Mouse (Mus musculus): ENCODE data around the gene Htra1. TPM values are rescaled to one million over a fixed set of nuclear protein-coding genes. Genes with fewer than 3 reads are reported as not detected.

The Htra1 gene
- polyA plus RNA-seq, 1 experiment, result 6.7 TPM

DNA sequence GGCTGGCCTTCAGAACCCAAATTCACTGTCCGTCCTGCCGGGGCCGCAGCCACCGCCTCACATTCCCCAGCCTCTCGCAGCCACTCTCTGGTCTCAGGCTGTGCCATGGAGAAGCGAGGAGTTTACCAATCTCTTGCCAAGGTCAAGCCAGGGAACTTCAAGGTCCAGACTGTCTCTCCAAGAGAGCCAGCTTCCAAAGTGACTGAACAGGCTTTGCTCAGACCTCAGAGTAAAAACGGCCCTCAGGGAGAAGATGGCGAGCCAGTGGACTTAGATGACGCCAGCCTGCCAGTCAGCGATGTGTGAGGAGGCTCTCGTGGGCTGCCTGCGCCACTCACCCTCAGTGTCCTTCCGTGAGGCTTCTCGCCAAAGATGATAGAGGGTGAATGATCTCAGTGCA lies 25.1 kb upstream of the Htra1 start:
- Histone ChIP-seq H3K27me3 (ENCODE audit: control insufficient read depth, insufficient read depth, low read length) (no peaks in the 10 kb centered on the region), H3K36me3 (ENCODE audit: control insufficient read depth, insufficient read depth, low read length) (no peaks in the 10 kb centered on the region), H3K27ac (ENCODE audit: control insufficient read depth, insufficient read depth, low read depth, low read length) (0 out of 2 replicates have a peak overlapping the region, but pooled peaks have one; percentile 19), H3K4me3 (ENCODE audit: control insufficient read depth, low read depth, low read length) (no peak overlapping the region), H3K4me1 (ENCODE audit: control insufficient read depth, insufficient read depth, low read length) (no peaks in the 10 kb centered on the region)
- TF ChIP-seq POLR2A (IDR thresholded peaks at IDR 0.05; ENCODE audit: control insufficient read depth, low read depth, low read length) (no peak), CTCF (IDR thresholded peaks at IDR 0.05; ENCODE audit: control insufficient read depth, insufficient read depth, insufficient replicate concordance, low read depth, low read length) (no peak)

DNA sequence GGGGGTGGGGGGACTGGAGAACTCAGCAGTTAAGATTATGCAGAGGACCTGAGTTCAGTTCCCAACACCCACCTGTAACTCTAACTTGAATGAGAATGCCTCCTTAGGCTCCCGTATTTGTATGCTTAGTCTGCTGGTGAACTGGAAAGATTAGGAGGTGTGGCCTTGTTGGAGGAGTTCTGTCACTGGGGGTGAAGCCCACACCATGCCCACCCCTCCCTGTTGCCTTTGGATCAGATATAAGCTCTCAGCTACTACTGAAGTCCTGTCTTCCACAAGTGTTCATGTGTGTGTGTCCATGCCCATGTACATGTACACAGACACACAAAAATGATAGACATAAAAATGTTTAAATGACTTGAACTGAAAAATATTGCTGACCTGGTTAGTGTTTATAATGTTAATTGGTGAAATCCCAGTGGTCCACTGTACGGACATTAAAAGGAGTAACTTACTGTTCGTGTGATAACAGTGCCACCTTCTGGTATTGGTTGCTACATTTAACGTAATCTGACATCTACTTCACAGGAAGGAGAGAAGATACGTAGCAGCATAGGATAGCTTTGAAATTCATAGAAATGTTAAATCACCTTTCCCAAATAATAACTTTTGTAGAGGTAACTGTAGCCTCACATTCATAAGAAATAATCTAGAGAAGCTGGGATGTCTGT lies 21.1 kb upstream of the Htra1 start:
- peak; percentile 3; the same call in 1 of the 2 replicates for TF ChIP-seq CTCF (IDR thresholded peaks at IDR 0.05; ENCODE audit: control insufficient read depth, insufficient read depth, insufficient replicate concordance, low read depth, low read length)
- no peak for TF ChIP-seq POLR2A (IDR thresholded peaks at IDR 0.05; ENCODE audit: control insufficient read depth, low read depth, low read length)
- H3K36me3 ChIP-seq (ENCODE audit: control insufficient read depth, insufficient read depth, low read length), result no peaks in the 10 kb centered on the region
- H3K27ac ChIP-seq (ENCODE audit: control insufficient read depth, insufficient read depth, low read depth, low read length), result no peak overlapping the region
- H3K27me3 ChIP-seq (ENCODE audit: control insufficient read depth, insufficient read depth, low read length), result no peaks in the 10 kb centered on the region
- no peak overlapping the region for H3K4me3 ChIP-seq (ENCODE audit: control insufficient read depth, low read depth, low read length)
- no peaks in the 10 kb centered on the region for H3K4me1 ChIP-seq (ENCODE audit: control insufficient read depth, insufficient read depth, low read length)

DNA sequence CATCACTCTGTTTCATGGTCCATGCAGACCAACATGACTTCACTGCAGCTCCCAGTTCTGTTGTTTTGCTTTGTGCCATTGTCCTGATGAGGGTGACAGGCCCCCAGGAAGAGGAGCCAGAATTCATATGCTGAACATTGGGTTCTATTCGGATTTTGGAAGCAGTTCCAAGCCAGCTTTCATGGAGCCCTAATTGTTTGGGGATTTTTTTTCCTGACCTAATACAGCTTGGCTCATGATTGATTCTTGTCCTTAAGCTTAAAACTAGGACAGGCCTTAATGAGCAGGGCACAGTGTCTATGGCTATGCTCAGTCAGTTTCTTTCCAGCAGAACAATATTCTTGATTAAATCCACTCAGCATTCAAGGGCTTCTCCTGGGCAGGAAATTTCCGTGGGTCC lies 17.7 kb upstream of the Htra1 start:
- Histone ChIP-seq H3K4me3 (ENCODE audit: control insufficient read depth, low read depth, low read length) (no peak overlapping the region), H3K36me3 (ENCODE audit: control insufficient read depth, insufficient read depth, low read length) (no peaks in the 10 kb centered on the region), H3K27ac (ENCODE audit: control insufficient read depth, insufficient read depth, low read depth, low read length) (no peak overlapping the region), H3K27me3 (ENCODE audit: control insufficient read depth, insufficient read depth, low read length) (no peaks in the 10 kb centered on the region), H3K4me1 (ENCODE audit: control insufficient read depth, insufficient read depth, low read length) (no peaks in the 10 kb centered on the region)
- TF ChIP-seq CTCF (IDR thresholded peaks at IDR 0.05; ENCODE audit: control insufficient read depth, insufficient read depth, insufficient replicate concordance, low read depth, low read length) (no peak), POLR2A (IDR thresholded peaks at IDR 0.05; ENCODE audit: control insufficient read depth, low read depth, low read length) (no peak)

DNA sequence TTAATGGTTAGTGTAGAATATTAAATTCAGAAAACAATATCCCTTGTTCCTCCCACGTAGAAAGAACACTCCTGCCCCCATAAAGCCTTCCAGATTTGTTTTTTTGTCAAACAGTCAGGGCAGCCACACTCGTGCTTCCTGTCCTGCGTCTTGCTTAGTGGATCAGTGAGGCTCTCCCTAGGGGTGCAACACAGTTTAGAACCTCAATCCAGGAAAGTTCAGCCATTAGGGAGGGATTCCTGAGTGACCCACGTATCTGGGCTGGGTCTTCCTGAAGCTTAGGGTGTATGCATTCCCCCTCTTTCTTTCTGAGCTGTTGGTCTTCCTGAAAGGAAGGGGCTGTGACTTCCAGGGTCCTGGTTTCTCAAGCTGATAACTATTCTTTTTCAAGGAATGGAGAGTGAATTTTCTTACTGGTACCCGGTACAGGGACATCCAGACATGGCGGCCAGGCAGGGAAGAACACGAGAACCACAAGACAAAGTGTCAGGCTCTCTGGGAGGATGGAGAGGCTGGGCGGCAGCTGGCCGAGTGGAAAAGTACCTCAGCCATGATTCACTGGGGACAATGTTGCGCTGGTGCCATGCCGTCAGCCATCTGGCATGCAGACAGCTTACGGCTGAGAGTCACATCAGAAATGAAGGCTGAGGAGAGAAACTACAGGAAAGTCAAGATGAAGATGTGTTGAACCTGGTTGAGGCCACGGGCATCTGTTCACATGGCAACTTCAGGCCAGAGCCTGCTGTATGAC lies 12.8 kb upstream of the Htra1 start:
- TF ChIP-seq POLR2A (IDR thresholded peaks at IDR 0.05; ENCODE audit: control insufficient read depth, low read depth, low read length) (no peak), CTCF (IDR thresholded peaks at IDR 0.05; ENCODE audit: control insufficient read depth, insufficient read depth, insufficient replicate concordance, low read depth, low read length) (no peak)
- Histone ChIP-seq H3K4me3 (ENCODE audit: control insufficient read depth, low read depth, low read length) (no peak overlapping the region), H3K4me1 (ENCODE audit: control insufficient read depth, insufficient read depth, low read length) (no peaks in the 10 kb centered on the region), H3K36me3 (ENCODE audit: control insufficient read depth, insufficient read depth, low read length) (no peaks in the 10 kb centered on the region), H3K27me3 (ENCODE audit: control insufficient read depth, insufficient read depth, low read length) (no peaks in the 10 kb centered on the region), H3K27ac (ENCODE audit: control insufficient read depth, insufficient read depth, low read depth, low read length) (no peak overlapping the region)

DNA sequence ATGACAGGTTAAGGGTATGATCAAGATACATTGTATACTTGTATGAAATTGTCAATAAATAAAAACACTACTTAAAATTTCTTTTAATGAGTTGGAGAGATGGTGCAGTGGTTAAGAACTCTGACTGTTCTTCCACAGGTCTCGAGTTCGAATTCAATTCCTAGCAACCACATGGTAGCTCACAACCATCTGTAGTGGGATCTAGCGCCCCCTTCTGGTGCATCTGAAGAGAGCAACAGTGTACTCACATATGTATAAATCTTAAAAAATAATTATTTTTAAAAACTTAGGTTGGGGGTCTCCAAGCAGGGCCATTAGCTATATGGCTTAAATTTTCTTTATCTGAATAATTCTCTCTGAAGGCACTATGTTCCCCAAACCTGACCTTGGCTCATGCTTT lies 5.5 kb upstream of the Htra1 start:
- Histone ChIP-seq H3K36me3 (ENCODE audit: control insufficient read depth, insufficient read depth, low read length) (no peaks in the 10 kb centered on the region), H3K4me3 (ENCODE audit: control insufficient read depth, low read depth, low read length) (no peak overlapping the region), H3K27ac (ENCODE audit: control insufficient read depth, insufficient read depth, low read depth, low read length) (no peak overlapping the region), H3K27me3 (ENCODE audit: control insufficient read depth, insufficient read depth, low read length) (no peaks in the 10 kb centered on the region), H3K4me1 (ENCODE audit: control insufficient read depth, insufficient read depth, low read length) (peaks cover 2% of the 10 kb centered on the region; the same call in 1 of the 2 replicates)
- TF ChIP-seq POLR2A (IDR thresholded peaks at IDR 0.05; ENCODE audit: control insufficient read depth, low read depth, low read length) (no peak), CTCF (IDR thresholded peaks at IDR 0.05; ENCODE audit: control insufficient read depth, insufficient read depth, insufficient replicate concordance, low read depth, low read length) (no peak)

DNA sequence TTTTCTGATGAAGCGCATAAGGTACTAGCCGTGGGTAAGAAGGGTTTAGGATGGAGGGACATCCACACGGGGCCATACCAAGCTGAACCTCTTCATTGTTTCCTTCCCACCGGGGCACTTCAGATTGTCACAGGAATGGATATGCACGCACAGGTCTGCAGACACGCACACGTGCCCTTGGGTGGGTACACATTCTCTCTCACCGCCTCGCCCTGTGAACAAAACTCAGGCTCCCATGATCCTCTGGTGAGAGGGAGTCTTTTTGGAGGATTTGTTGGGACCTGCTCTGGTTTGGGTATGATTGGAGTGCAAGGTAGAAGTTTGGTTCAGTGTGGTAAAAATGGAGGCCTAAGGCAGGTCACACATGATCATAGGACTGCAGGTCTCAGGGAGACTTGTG lies 3.0 kb upstream of the Htra1 start:
- no peak overlapping the region for H3K27ac ChIP-seq (ENCODE audit: control insufficient read depth, insufficient read depth, low read depth, low read length)
- TF ChIP-seq CTCF (IDR thresholded peaks at IDR 0.05; ENCODE audit: control insufficient read depth, insufficient read depth, insufficient replicate concordance, low read depth, low read length) (no peak), POLR2A (IDR thresholded peaks at IDR 0.05; ENCODE audit: control insufficient read depth, low read depth, low read length) (no peak)
- H3K4me1 ChIP-seq (ENCODE audit: control insufficient read depth, insufficient read depth, low read length), result peaks cover 7% of the 10 kb centered on the region
- no peak overlapping the region for H3K4me3 ChIP-seq (ENCODE audit: control insufficient read depth, low read depth, low read length)
- no peaks in the 10 kb centered on the region for H3K36me3 ChIP-seq (ENCODE audit: control insufficient read depth, insufficient read depth, low read length)
- no peaks in the 10 kb centered on the region for H3K27me3 ChIP-seq (ENCODE audit: control insufficient read depth, insufficient read depth, low read length)

DNA sequence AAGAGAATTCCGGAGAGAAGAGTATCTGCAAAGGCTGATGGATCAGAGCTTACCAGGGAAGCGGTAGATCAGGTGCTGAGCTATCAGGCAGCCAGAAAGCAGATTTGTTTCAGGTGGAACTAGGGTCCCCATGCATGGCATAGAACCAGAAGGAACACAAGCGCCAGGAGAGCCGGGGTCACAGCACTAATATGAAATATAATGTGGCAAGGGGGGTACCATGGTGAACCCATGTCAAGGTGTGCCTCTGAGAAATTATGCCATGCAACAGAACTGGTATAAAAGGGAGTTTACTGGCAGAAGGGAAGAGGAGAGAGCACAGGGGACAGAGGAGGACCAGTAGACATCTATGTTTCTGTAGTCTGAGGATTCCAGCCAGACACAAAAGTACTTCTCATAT lies 1.3 kb upstream of the Htra1 start:
- Histone ChIP-seq H3K4me1 (ENCODE audit: control insufficient read depth, insufficient read depth, low read length) (peaks cover 7% of the 10 kb centered on the region), H3K36me3 (ENCODE audit: control insufficient read depth, insufficient read depth, low read length) (no peaks in the 10 kb centered on the region), H3K27me3 (ENCODE audit: control insufficient read depth, insufficient read depth, low read length) (no peaks in the 10 kb centered on the region), H3K4me3 (ENCODE audit: control insufficient read depth, low read depth, low read length) (no peak overlapping the region), H3K27ac (ENCODE audit: control insufficient read depth, insufficient read depth, low read depth, low read length) (no peak overlapping the region)
- no peak for TF ChIP-seq POLR2A (IDR thresholded peaks at IDR 0.05; ENCODE audit: control insufficient read depth, low read depth, low read length)
- TF ChIP-seq CTCF (IDR thresholded peaks at IDR 0.05; ENCODE audit: control insufficient read depth, insufficient read depth, insufficient replicate concordance, low read depth, low read length), result no peak
